Mouse (Mus musculus): Measurements from ENCODE around the gene Lars2. TPM values are rescaled to one million over a fixed set of nuclear protein-coding genes. Genes with fewer than 3 reads are reported as not detected.

The Lars2 gene
- polyA plus RNA-seq, 1 experiment, result 1,494 TPM

DNA sequence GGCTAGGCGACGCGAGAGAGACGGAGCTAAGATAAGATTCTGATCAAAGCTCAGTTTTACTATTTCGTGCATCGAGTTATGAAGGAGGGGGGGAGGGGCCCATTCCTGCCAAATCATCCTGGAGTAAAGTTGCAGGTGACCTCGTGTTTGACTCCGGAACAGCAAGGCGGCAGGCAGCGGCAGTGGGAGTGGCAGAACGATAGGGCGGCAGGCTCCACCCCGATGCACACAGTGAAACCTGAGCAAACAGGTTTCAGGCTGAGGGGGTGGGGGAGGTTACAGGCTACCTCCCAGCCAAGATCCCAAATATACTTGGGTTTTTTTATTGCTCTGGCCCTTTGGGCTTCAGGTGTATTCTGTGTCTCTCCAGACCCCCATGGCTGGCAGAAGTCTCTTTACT, 129.9 kb downstream of the Lars2 start:
- no peak for DNase-seq (ENCODE audit: low read depth)
- TF ChIP-seq POLR2A (IDR thresholded peaks at IDR 0.05; ENCODE audit: borderline replicate concordance, extremely low read depth, insufficient read depth, insufficient read length, poor library complexity, severe bottlenecking) (no peak), CTCF (IDR thresholded peaks at IDR 0.05; ENCODE audit: borderline replicate concordance, extremely low read depth, insufficient read depth, insufficient read length) (no peak)

DNA sequence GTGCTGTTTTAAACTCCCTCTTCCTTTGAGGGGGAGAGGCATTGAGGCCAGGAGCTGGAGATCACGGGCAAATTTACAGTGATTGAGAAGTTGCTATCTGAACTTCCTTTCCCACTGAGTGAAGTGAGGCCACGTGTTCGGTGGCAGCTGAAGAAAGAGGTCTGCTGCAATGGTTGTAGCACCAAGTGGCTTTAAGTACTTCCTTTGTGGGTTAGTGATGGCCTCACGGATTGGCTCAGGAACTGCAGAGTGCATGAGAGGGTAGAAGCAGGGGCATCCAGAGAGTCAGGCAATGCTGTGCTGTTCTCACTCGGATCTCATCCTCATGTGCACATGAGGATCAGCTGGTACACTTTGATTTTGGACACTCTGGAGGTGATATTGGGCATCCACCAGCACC, 131.2 kb downstream of the Lars2 start:
- no peak for DNase-seq (ENCODE audit: low read depth)
- no peak for TF ChIP-seq POLR2A (IDR thresholded peaks at IDR 0.05; ENCODE audit: borderline replicate concordance, extremely low read depth, insufficient read depth, insufficient read length, poor library complexity, severe bottlenecking)
- no peak for TF ChIP-seq CTCF (IDR thresholded peaks at IDR 0.05; ENCODE audit: borderline replicate concordance, extremely low read depth, insufficient read depth, insufficient read length)

GRCm38 (mm10) chr9:123500480-123500879, 133.8 kb downstream of the Lars2 start:
- DNase-seq (ENCODE audit: low read depth), result no peak
- TF ChIP-seq CTCF (IDR thresholded peaks at IDR 0.05; ENCODE audit: borderline replicate concordance, extremely low read depth, insufficient read depth, insufficient read length) (no peak), POLR2A (IDR thresholded peaks at IDR 0.05; ENCODE audit: borderline replicate concordance, extremely low read depth, insufficient read depth, insufficient read length, poor library complexity, severe bottlenecking) (no peak)

DNA sequence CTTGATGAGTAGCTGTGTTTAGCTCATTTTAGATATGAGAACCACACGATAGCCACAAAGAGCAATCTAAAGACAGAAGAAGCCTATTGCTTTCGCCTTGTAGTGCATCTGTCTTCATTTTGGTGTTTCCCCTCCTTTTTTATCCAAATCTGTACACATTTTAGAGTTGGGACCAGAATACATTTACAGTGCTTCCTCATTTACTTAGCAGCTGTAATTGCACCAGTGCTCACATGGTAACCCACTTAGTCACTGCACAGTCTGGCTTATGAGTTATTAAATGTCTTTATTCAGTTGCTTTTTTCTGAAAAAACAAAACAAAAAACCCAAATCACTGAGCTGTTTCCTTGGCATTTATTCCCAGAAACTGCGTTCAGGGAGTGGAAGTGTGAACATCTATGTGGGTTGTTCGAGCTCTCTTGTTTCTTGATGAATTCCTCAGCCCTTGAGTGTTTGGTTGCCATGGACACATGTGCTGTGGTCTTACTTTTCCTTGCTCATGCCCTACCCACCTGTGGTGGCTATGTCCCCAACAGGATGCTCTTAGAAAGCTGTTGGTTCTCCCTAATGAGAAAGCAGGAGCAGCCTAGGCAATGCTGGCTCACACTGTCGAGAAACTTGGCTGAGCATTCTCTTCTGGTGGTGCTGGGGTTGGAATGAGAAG, 136.6 kb downstream of the Lars2 start:
- DNase-seq (ENCODE audit: low read depth), result no peak
- TF ChIP-seq POLR2A (IDR thresholded peaks at IDR 0.05; ENCODE audit: borderline replicate concordance, extremely low read depth, insufficient read depth, insufficient read length, poor library complexity, severe bottlenecking) (no peak), CTCF (IDR thresholded peaks at IDR 0.05; ENCODE audit: borderline replicate concordance, extremely low read depth, insufficient read depth, insufficient read length) (no peak)

GRCm38 (mm10) chr9:123504325-123504724, 137.6 kb downstream of the Lars2 start:
- TF ChIP-seq POLR2A (IDR thresholded peaks at IDR 0.05; ENCODE audit: borderline replicate concordance, extremely low read depth, insufficient read depth, insufficient read length, poor library complexity, severe bottlenecking), result no peak
- peak; percentile 88 for TF ChIP-seq CTCF (IDR thresholded peaks at IDR 0.05; ENCODE audit: borderline replicate concordance, extremely low read depth, insufficient read depth, insufficient read length)
- peak; percentile 79 for DNase-seq (ENCODE audit: low read depth)

GRCm38 (mm10) chr9:123505598-123505997, 138.9 kb downstream of the Lars2 start:
- TF ChIP-seq POLR2A (IDR thresholded peaks at IDR 0.05; ENCODE audit: borderline replicate concordance, extremely low read depth, insufficient read depth, insufficient read length, poor library complexity, severe bottlenecking), result no peak
- TF ChIP-seq CTCF (IDR thresholded peaks at IDR 0.05; ENCODE audit: borderline replicate concordance, extremely low read depth, insufficient read depth, insufficient read length), result no peak
- no peak for DNase-seq (ENCODE audit: low read depth)

DNA sequence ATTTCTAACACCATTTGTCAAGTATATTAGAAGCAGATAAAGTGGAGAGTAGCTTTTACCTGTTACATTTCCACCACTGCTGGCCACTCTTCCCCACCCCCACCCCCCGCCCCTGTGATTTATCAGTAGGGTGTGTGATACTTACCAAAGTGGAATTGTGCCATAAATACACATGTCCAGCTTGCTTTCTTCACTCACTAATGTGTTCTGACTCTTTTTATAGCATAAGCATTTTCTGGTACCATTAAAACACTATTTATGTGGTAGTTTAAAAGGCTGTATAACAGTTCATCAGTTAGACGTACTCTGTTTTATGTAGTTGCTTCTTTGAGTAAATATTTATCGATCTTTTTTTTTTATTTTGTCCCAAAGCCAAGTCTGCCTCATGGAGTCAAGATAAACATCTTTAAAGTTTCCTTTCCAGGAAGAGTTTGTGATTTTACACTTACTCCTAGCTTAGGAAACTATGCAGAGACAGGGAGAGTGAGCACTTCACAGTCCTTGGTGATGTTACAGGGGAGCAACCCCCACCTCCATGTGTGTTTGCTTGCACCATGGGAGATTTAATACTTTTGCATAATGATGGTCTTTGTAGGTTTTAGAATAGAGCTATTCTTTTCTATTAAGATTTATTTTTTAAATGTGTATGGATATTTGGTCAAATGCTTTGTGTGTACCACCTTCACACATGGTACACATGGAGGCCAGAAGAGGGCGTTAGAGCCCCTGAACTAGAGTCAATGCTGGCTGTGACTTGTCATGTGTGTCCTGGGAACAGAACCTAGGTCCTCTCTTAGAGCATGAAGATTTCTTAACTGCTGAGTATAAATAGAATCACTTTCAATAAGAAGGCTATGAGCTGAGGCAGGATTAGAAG, 139.8 kb downstream of the Lars2 start:
- no peak for DNase-seq (ENCODE audit: low read depth)
- no peak for TF ChIP-seq CTCF (IDR thresholded peaks at IDR 0.05; ENCODE audit: borderline replicate concordance, extremely low read depth, insufficient read depth, insufficient read length)
- TF ChIP-seq POLR2A (IDR thresholded peaks at IDR 0.05; ENCODE audit: borderline replicate concordance, extremely low read depth, insufficient read depth, insufficient read length, poor library complexity, severe bottlenecking), result no peak

GRCm38 (mm10) chr9:123507380-123507779, 140.7 kb downstream of the Lars2 start:
- DNase-seq (ENCODE audit: low read depth), result no peak
- TF ChIP-seq POLR2A (IDR thresholded peaks at IDR 0.05; ENCODE audit: borderline replicate concordance, extremely low read depth, insufficient read depth, insufficient read length, poor library complexity, severe bottlenecking) (no peak), CTCF (IDR thresholded peaks at IDR 0.05; ENCODE audit: borderline replicate concordance, extremely low read depth, insufficient read depth, insufficient read length) (peak; percentile 2; the same call in 1 of the 2 replicates)

- no peak for DNase-seq (ENCODE audit: low read depth)
- TF ChIP-seq POLR2A (IDR thresholded peaks at IDR 0.05; ENCODE audit: borderline replicate concordance, extremely low read depth, insufficient read depth, insufficient read length, poor library complexity, severe bottlenecking) (no peak), CTCF (IDR thresholded peaks at IDR 0.05; ENCODE audit: borderline replicate concordance, extremely low read depth, insufficient read depth, insufficient read length) (no peak)
Observed at GRCm38 (mm10) chr9:123508986-123509385, 142.3 kb downstream of the Lars2 start.

DNA sequence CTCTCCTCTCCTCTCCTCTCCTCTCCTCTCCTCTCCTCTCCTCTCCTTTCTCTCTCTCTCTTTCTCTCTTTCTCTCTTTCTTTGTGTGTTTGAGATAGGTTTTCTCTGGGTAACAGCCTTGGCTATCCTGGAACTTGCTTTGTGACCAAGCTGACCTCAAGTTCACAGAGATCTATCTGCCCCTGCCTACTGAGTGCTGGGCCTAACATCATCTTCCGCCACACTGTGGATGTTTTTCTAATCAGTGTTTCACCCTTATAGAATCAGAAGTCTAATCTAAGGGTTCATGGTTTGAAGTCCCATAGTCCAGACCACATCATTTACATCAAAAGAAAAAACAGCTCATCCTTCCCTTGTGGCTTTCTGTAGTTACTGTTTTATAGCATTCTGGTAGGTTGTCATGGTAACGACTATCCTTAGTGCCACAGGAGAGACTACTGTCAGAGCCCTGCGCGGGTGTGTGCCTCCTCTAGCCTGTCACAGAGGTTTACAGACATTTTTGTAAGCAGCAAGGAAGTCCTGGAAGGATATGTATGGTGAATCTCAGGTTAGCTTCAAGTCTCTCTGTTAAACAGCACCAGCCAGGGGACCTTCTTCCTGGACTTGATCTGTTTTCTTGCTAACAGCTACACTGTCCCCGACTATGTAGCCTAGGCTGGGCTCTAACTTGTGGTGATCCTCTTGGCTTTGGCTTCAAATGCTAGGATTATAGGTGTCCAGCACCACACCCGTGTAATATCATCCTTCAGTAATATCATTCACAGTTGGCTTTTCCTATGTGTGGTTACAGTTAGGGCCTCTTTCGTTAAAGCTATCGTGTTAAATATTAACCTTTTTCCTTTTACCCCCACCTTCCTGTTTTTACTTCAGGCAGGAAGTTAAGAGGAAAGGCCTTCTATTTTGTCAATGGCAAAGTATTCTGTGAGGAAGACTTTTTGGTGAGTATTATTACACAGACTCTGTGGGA, 143.2 kb downstream of the Lars2 start:
- peak; percentile 58 for DNase-seq (ENCODE audit: low read depth)
- TF ChIP-seq CTCF (IDR thresholded peaks at IDR 0.05; ENCODE audit: borderline replicate concordance, extremely low read depth, insufficient read depth, insufficient read length), result no peak

GRCm38 (mm10) chr9:123510926-123511325, 144.2 kb downstream of the Lars2 start:
- DNase-seq (ENCODE audit: low read depth), result no peak
- TF ChIP-seq POLR2A (IDR thresholded peaks at IDR 0.05; ENCODE audit: borderline replicate concordance, extremely low read depth, insufficient read depth, insufficient read length, poor library complexity, severe bottlenecking), result no peak

Other genes starting within 250 kb of the Lars2 start
- gene Clec3b, start 216.0 kb upstream of the Lars2 start, polyA plus RNA-seq (2012; rRNA removed), result 3.7 and 5.0 TPM in 2 replicates
- 0.59 and 0.60 TPM in 2 replicates for gene Cdcp1, start 150.9 kb upstream of the Lars2 start, polyA plus RNA-seq (2012; rRNA removed)
- 47.3 and 54.0 TPM in 2 replicates for gene Tmem158, start 106.2 kb upstream of the Lars2 start, polyA plus RNA-seq (2012; rRNA removed)
- gene Limd1, start 111.8 kb downstream of the Lars2 start, polyA plus RNA-seq (2012; rRNA removed), result 15.4 and 16.5 TPM in 2 replicates
- gene Sacm1l, start 162.8 kb downstream of the Lars2 start, polyA plus RNA-seq (2012; rRNA removed), result 25.0 and 26.2 TPM in 2 replicates